Mouse (Mus musculus) heart, adult 2 months (tissue): ENCODE data around the gene Hipk4. TPM values are rescaled to one million over a fixed set of nuclear protein-coding genes. Genes with fewer than 3 reads are reported as not detected.

ENCODE experiments used
- DNase-seq, 2 experiments: peaks; one replicate each; pipeline ENCODE4 v3.0.0; 2021
- H3K27ac ChIP-seq: fragments of 200-600 bp; 2 replicates; pipeline ENCODE4 v1.8.1; 2022
- H3K27me3 ChIP-seq: fragments of 200-500 bp; 2 replicates; pipeline ENCODE4 v1.6.1; 2012; ENCODE audit warnings: mild to moderate bottlenecking, low read length, inconsistent platforms, mixed read lengths; ENCODE audit not compliant: control insufficient read depth, insufficient read depth
- H3K36me3 ChIP-seq: fragments of 200-500 bp; 2 replicates; pipeline ENCODE4 v1.6.1; 2012; ENCODE audit warnings: low read length, inconsistent platforms; ENCODE audit not compliant: control insufficient read depth, insufficient read depth
- H3K4me1 ChIP-seq: fragments of 200-500 bp; 2 replicates; pipeline ENCODE4 v1.6.1; 2011; ENCODE audit warnings: low read length; ENCODE audit not compliant: control insufficient read depth, insufficient read depth
- H3K4me3 ChIP-seq: fragments of 200-600 bp; 2 replicates; pipeline ENCODE4 v1.8.1; 2022
- H3K79me2 ChIP-seq: fragments of 200-500 bp; replicated peaks from 2 replicates; pipeline ENCODE4 v1.6.1; 2012; ENCODE audit warnings: mild to moderate bottlenecking, inconsistent platforms, low read length, moderate library complexity, mixed read lengths; ENCODE audit not compliant: control insufficient read depth, insufficient read depth
- H3K9ac ChIP-seq: fragments of 200-500 bp; 2 replicates; pipeline ENCODE4 v1.6.1; 2012; ENCODE audit warnings: low read depth, mild to moderate bottlenecking, control low read depth, inconsistent platforms, low read length, mixed read lengths
- CTCF ChIP-seq: fragments of 200-600 bp; IDR thresholded peaks from 2 replicates; pipeline ENCODE4 v1.8.1; 2022; ENCODE audit warnings: antibody characterized with exemption, mild to moderate bottlenecking, moderate library complexity
- EP300 ChIP-seq: fragments of 200-500 bp; IDR thresholded peaks from 2 replicates; pipeline ENCODE4 v1.6.1; 2011; ENCODE audit warnings: low read depth, low read length, control low read depth; ENCODE audit not compliant: insufficient read depth
- POLR2A ChIP-seq: fragments of 200-500 bp; IDR thresholded peaks from 2 replicates; pipeline ENCODE4 v1.6.1; 2011; ENCODE audit warnings: mild to moderate bottlenecking, low read depth, low read length, control low read depth; ENCODE audit not compliant: insufficient read depth
- WGBS: fragments of 180-500 bp; shearing (Covaris S2); methylation state at CpG from one replicate; pipeline ENCODE4 v1.1.7; 2018; 5-methylcytosine and 5-hydroxymethylcytosine counted together
- intact Hi-C: fragments of 180-260 bp; cut with DNase I; formaldehyde crosslinking; loops from one replicate; pipeline ENCODE4 v1.15.1; 2025
- polyA plus RNA-seq: library from polyadenylated mRNA; depleted of rRNA; stranded (reverse); fragments of >200 nt; gene quantifications from 2 replicates; pipeline ENCODE4 v1.2.3, GENCODE M21; 2012
- total RNA-seq, 2 experiments: library from RNA; stranded (reverse); gene quantifications; 2 replicates each; pipeline ENCODE4 v1.2.3; 2021

Hipk4 gene
- total and polyA plus RNA-seq, 3 experiments: 0.10 to 0.21 (median 0.14) TPM

DNA sequence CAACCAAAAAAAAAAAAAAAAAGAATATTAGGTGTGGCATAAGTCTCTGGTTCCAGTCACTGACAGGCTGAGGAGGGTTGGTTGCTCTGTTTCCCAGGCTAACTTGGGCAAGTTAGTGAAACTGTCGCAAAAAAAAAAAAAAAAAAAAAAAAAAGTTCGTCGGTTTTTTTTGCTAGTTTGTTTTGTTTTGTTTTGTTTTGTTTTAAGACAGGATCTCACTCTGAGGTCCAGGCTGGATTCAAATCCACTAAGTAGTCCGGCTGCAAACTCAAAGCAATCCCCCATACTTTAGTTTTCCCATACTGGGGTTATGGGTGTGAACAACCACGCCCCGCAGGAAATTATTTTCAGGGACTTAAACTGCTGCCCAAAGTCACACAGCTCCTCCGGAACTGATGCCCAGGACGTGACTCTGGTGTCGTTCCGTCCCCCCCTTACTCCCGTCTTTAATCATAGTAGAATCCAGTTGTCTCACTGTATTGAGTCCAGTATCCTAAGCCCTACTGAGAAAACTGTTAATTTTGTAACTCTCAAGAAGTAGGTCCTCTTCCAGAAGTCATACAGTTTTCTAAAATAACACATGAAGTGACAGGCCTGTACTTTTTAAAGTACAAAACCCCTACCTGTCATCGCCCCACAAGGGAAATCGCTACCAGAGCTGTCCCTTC lies 36.8 kb upstream of the Hipk4 start:
- Histone ChIP-seq H3K27ac (peak overlapping the region; percentile 97), H3K4me3 (peak overlapping the region; percentile 87), H3K9ac (peak overlapping the region; percentile 68; the same call in 1 of the 2 replicates), H3K27me3 (no peaks in the 10 kb centered on the region), H3K36me3 (peaks cover 10% of the 10 kb centered on the region), H3K79me2 (no peaks in the 10 kb centered on the region; the same call in 1 of the 2 replicates), H3K4me1 (peaks cover 8% of the 10 kb centered on the region)
- intact Hi-C loops: loop anchor here (1.0 kb wide), 1 partner anchor 12 kb away; no protein-coding TSS in a partner anchor
- no peak for TF ChIP-seq CTCF
- TF ChIP-seq EP300: no peak
- no peak for TF ChIP-seq POLR2A
- peak; percentile 56 to 61 for DNase-seq
- 2% methylated on average over 13 of the region's 13 CpGs for WGBS

DNA sequence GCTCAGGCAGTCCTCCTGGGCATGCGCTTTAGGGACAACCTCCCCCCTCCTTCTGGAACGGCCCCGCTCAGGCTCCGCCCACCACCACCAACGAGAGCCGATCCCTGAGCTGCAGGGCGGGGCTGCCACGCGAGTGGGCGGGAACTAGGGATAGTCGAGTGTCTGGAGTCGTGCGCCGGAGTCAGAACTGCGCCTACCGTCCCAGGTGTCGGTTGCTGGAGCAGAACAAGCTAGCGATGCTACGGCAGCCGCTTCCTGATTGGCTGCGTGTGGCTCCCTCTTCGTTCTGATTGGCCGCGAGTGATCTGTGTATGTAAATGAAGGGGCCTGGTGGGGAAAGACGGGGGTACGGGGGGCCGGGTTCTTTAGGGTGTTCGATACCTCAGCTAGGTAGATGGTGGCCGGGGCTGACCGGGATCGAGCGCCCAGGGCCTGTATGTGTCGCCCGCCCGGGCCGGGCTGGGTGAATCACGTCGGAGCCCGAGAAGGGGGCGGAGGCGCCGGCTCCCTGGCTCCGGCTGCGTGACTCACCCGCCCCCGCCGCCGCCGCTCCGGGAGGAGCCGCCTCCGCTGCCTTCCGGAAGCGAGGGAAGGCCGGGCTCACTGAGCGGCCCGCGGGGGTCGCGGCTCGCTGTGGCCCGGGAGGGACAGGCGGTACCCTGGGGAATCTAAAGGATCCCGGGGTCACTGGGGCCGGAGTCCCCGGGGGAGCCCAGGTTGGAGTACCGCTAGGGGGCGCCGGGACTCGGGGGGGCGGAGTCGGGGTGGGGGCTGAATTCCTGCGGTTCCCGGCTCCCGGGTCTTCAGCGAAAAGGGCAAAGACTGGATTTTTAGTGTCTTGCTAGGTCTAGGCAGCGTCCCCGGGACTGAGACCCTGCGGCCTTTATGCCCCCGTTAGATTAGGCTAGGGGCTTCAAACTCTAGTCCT lies 36.0 kb upstream of the Hipk4 start, which contains the start of gene Sertad1:
Gene Sertad1 (plus strand): TSS at position 141 of the 928 bp plus-strand sequence.
- H3K79me2 ChIP-seq: no peaks in the 10 kb centered on the region; the same call in 1 of the 2 replicates
- peak within 1 kb of the TSS; percentile 87 for H3K4me3 ChIP-seq
- H3K36me3 ChIP-seq: peaks cover 10% of the 10 kb centered on the region
- TF ChIP-seq CTCF (peak; percentile 89), EP300 (peak; percentile 98), POLR2A (peak; percentile 100)
- peak within 1 kb of the TSS; percentile 93 for H3K9ac ChIP-seq
- H3K27ac ChIP-seq: peak within 1 kb of the TSS; percentile 97
- 1% methylated on average over 80 of the region's 80 CpGs for WGBS
- H3K4me1 ChIP-seq: peaks cover 14% of the 10 kb centered on the region
- DNase-seq: peak; percentile 100
- intact Hi-C loops: loop anchor here (1.0 kb wide), 1 partner anchor 13 kb away; no protein-coding TSS in a partner anchor
- H3K27me3 ChIP-seq: no peaks in the 10 kb centered on the region

DNA sequence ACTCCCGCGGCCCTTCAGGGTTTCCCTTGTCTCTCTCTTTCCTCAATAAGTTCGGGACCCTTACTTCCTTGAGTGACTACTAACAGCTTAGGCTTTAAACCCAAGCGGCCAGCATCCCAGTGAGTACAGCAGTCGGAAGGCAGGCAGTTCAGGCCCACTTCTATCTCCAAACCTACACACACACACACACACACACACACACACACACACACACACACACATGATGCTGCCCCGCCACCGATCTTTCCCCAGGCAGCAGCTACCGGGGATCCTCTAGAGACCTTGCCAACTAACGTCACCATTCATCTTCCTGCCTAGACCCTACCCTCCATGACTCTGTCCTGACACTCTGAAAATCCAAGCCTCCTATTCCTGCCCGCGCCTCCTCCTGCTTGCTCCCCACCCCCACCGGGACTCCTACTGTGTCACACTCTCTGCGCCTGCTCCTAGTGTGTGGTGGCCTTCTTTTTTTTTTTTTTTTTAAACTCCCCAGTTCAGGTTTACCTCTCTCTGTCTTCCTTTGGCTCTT lies 35.3 kb upstream of the Hipk4 start:
- WGBS: 2% methylated on average over 13 of the region's 13 CpGs
- H3K27me3 ChIP-seq: no peaks in the 10 kb centered on the region
- peak; percentile 54 to 72 for DNase-seq
- H3K9ac ChIP-seq: peak overlapping the region; percentile 93
- H3K4me3 ChIP-seq: peak overlapping the region; percentile 87
- peaks cover 14% of the 10 kb centered on the region for H3K4me1 ChIP-seq
- H3K27ac ChIP-seq: peak overlapping the region; percentile 97
- TF ChIP-seq CTCF: no peak
- TF ChIP-seq EP300: no peak
- no peak for TF ChIP-seq POLR2A
- H3K36me3 ChIP-seq: peaks cover 10% of the 10 kb centered on the region
- H3K79me2 ChIP-seq: no peaks in the 10 kb centered on the region; the same call in 1 of the 2 replicates
- intact Hi-C loops: no loop called here

DNA sequence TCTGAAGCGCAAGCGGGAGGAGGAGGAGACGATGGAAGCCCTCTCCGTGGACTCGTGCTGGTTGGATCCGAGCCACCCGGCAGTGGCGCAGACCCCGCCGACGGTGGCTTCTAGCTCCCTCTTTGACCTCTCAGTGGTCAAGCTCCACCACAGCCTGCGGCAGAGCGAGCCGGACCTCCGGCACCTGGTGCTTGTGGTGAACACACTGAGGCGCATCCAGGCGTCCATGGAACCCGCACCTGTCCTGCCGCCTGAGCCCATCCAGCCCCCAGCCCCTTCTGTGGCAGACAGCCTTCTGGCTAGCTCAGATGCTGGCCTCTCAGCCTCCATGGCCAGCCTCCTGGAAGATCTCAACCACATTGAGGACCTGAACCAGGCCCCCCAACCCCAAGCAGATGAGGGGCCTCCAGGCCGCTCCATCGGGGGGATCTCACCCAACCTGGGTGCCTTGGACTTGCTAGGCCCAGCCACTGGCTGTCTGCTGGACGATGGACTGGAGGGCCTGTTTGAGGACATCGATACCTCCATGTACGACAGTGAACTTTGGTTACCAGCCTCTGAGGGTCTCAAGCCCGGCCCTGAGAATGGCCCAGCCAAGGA lies 33.7 kb upstream of the Hipk4 start:
- Histone ChIP-seq H3K27ac (peak overlapping the region; percentile 96; the same call in 1 of the 2 replicates), H3K27me3 (no peaks in the 10 kb centered on the region), H3K4me3 (no peak overlapping the region), H3K4me1 (peaks cover 16% of the 10 kb centered on the region), H3K79me2 (no peaks in the 10 kb centered on the region; the same call in 1 of the 2 replicates), H3K9ac (no peak overlapping the region), H3K36me3 (peaks cover 10% of the 10 kb centered on the region)
- intact Hi-C loops: no loop called here
- WGBS: 87% methylated on average over 25 of the region's 25 CpGs
- TF ChIP-seq EP300: no peak
- no peak for TF ChIP-seq POLR2A
- no peak for TF ChIP-seq CTCF
- no peak for DNase-seq

DNA sequence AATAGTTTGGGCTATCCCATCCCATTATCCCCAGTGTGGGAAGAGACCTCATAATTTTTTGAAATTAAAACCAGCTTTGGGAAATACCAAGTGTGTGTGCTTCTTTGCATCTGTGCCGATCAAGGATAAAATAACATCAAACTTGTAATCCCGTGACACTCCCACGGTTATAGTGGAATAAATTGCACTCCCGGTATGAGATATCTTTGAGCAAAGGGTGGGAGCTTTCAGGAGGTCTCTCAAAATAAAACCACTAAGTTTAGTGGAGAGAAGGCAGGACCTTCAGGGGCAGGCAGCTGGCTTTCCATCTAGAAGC lies 32.9 kb upstream of the Hipk4 start:
- no peak for TF ChIP-seq POLR2A
- TF ChIP-seq CTCF: no peak
- TF ChIP-seq EP300: no peak
- peak overlapping the region; percentile 64 for H3K9ac ChIP-seq
- intact Hi-C loops: loop anchor here (1.0 to 5.0 kb wide), 4 partner anchors 11 to 312 kb away; no protein-coding TSS in a partner anchor
- H3K79me2 ChIP-seq: no peaks in the 10 kb centered on the region; the same call in 1 of the 2 replicates
- no peaks in the 10 kb centered on the region for H3K27me3 ChIP-seq
- no peak for DNase-seq
- H3K36me3 ChIP-seq: peaks cover 10% of the 10 kb centered on the region
- peak overlapping the region; percentile 43 for H3K4me3 ChIP-seq
- peak overlapping the region; percentile 96 for H3K27ac ChIP-seq
- H3K4me1 ChIP-seq: peaks cover 16% of the 10 kb centered on the region
- WGBS: 4% methylated on average over 4 of the region's 4 CpGs
